9 mouse cellular contexts compared by ENCODE assay signal in the genomic region with DNA sequence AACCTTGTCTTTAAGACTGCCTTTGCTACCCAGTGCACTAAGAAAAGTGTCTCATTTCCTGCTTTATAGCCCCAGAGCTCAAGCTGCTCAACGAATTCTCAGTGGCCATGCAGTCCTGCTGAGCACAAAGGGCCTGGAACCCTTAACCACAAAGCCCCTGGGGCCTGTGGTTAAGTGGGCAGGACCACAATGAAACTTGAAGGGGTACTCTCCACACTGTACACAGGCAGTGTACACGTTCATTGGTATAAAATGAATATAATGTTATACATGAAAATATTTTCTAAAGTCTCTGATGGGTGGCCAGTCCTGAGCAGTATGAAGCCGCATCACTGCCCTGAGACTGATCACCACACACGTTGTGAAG. TPM values are rescaled to one million over a fixed set of nuclear protein-coding genes. Genes with fewer than 3 reads are reported as not detected.
A peak's percentile ranks its signal among the peaks of the same experiment; 100 is the strongest.
DNase-seq lines count a peak whose midpoint lies in the region; ATAC-seq lines count a peak whose summit lies in the region.
"Had no signal": no experiment of that assay in that cellular context is flagged by ENCODE, and none has a peak within 500 bp of the region (broad histone marks: within the 10 kb centered on the region; RNA-seq: fewer than 3 reads in every experiment).

No protein-coding gene starts in this region.

- peaks cover 10% of the 10 kb centered on the region; the same call in 1 of the 2 replicates for H3K4me1 ChIP-seq in liver, embryonic 11.5 days (replicated peaks; ENCODE audit: control insufficient read depth, insufficient read depth, low read length)
- H3K4me1 ChIP-seq in embryonic facial prominence, embryonic 13.5 days = peaks cover 22% of the 10 kb centered on the region
- peaks cover 17% of the 10 kb centered on the region for H3K4me1 ChIP-seq in limb, embryonic 13.5 days

- H3K9me3 ChIP-seq in liver, embryonic 11.5 days (ENCODE audit: control insufficient read depth, low read length) = no peaks in the 10 kb centered on the region
- H3K9me3 ChIP-seq in embryonic facial prominence, embryonic 13.5 days = no peaks in the 10 kb centered on the region
- no peaks in the 10 kb centered on the region for H3K9me3 ChIP-seq in limb, embryonic 13.5 days

- peaks cover 15% of the 10 kb centered on the region; the same call in 1 of the 2 replicates for H3K36me3 ChIP-seq in liver, embryonic 11.5 days (ENCODE audit: control insufficient read depth, insufficient read depth, low read length)
- peaks cover 38% of the 10 kb centered on the region for H3K36me3 ChIP-seq in embryonic facial prominence, embryonic 13.5 days
- peaks cover 41% of the 10 kb centered on the region for H3K36me3 ChIP-seq in limb, embryonic 13.5 days

- peak overlapping the region; percentile 54; the same call in 1 of the 2 replicates for H3K27ac ChIP-seq in liver, embryonic 11.5 days (ENCODE audit: low read depth, low read length)
- 0 out of 2 replicates have a peak overlapping the region, but pooled peaks have one; percentile 40 for H3K27ac ChIP-seq in embryonic facial prominence, embryonic 13.5 days
- H3K27ac ChIP-seq in limb, embryonic 13.5 days = peak overlapping the region; percentile 53; the same call in 1 of the 2 replicates

- H3K4me2 ChIP-seq in liver, embryonic 11.5 days = peak overlapping the region; percentile 76
- peak overlapping the region; percentile 76 for H3K4me2 ChIP-seq in embryonic facial prominence, embryonic 13.5 days
- peak overlapping the region; percentile 81 for H3K4me2 ChIP-seq in limb, embryonic 13.5 days (replicated peaks)

- no peak overlapping the region for H3K4me3 ChIP-seq in liver, embryonic 11.5 days (ENCODE audit: low read depth, low read length)
- H3K4me3 ChIP-seq in embryonic facial prominence, embryonic 13.5 days = peak overlapping the region; percentile 64
- H3K4me3 ChIP-seq in limb, embryonic 13.5 days = peak overlapping the region; percentile 61

- DNase-seq in liver, embryonic 11.5 days (ENCODE audit: low spot score) = no peak
- DNase-seq in liver = no peak
- DNase-seq in spleen, postnatal 4 days (ENCODE audit: low spot score in 2 of 2) = peak; percentile 39 to 69
- DNase-seq in kidney, postnatal 25 days = no peak
- no peak for DNase-seq in cerebellum, adult 8-10 months

- H3K27me3 ChIP-seq in liver, embryonic 11.5 days (replicated peaks; ENCODE audit: control insufficient read depth, insufficient read depth, low read length) = no peaks in the 10 kb centered on the region
- no peaks in the 10 kb centered on the region for H3K27me3 ChIP-seq in embryonic facial prominence, embryonic 13.5 days
- no peaks in the 10 kb centered on the region for H3K27me3 ChIP-seq in limb, embryonic 13.5 days

- peak overlapping the region; percentile 36; the same call in 1 of the 2 replicates for H3K9ac ChIP-seq in liver, embryonic 11.5 days (ENCODE audit: low read depth, low read length)
- peak overlapping the region; percentile 75 for H3K9ac ChIP-seq in embryonic facial prominence, embryonic 13.5 days
- no peak overlapping the region; the same call in none of the 2 replicates for H3K9ac ChIP-seq in limb, embryonic 13.5 days

- ATAC-seq in liver, embryonic 11.5 days (replicated peaks; ENCODE audit: low FRiP score) = no peak
- peak; percentile 39; the same call in 1 of the 2 replicates for ATAC-seq in embryonic facial prominence, embryonic 13.5 days (ENCODE audit: insufficient number of reproducible peaks, insufficient read depth, low FRiP score, low TSS enrichment, low read depth)
- ATAC-seq in limb, embryonic 13.5 days (ENCODE audit: low FRiP score, low read depth) = peak; percentile 64
- ATAC-seq in erythroid progenitor cell, adult 5-6 weeks (replicated peaks; ENCODE audit: low FRiP score, poor library complexity, severe bottlenecking) = no peak

- WGBS in liver, embryonic 11.5 days = 22% methylated on average over 4 of the region's 4 CpGs
- 20% methylated on average over 4 of the region's 4 CpGs for WGBS in embryonic facial prominence, embryonic 13.5 days
- WGBS in limb, embryonic 13.5 days = 24% methylated on average over 4 of the region's 4 CpGs

RNA-seq across cellular contexts. Expression of a gene that starts 0.3 kb away (rescaled TPM):
- polyA plus RNA-seq in liver, embryonic 11.5 days (2014; fragmentation: Nextera tagmentation; extraction: Ambion mirVana) = 20.0 and 23.4 TPM in 2 replicates
- 27.7 and 29.3 TPM in 2 replicates for polyA plus RNA-seq in embryonic facial prominence, embryonic 13.5 days (2015; fragmentation: Nextera tagmentation; extraction: Ambion mirVana)
- polyA plus RNA-seq in limb, embryonic 13.5 days (2015; fragmentation: Nextera tagmentation; extraction: Ambion mirVana) = 33.6 and 37.5 TPM in 2 replicates
- 1.7 and 1.8 TPM in 2 replicates for total RNA-seq in erythroid progenitor cell, adult 5-6 weeks (2015; ENCODE audit: low replicate concordance)
- 0.30 and 2.7 TPM in 2 replicates for total RNA-seq in erythroid progenitor cell, adult 5-6 weeks (2017; ENCODE audit: low replicate concordance)

RNA-seq across cellular contexts. Expression of a gene that starts 25.4 kb away (rescaled TPM):
- 0.61 and 0.93 TPM in 2 replicates for polyA plus RNA-seq in liver, embryonic 11.5 days (2014; fragmentation: Nextera tagmentation; extraction: Ambion mirVana)
- polyA plus RNA-seq in embryonic facial prominence, embryonic 13.5 days (2015; fragmentation: Nextera tagmentation; extraction: Ambion mirVana) = 3.4 and 4.1 TPM in 2 replicates
- polyA plus RNA-seq in limb, embryonic 13.5 days (2015; fragmentation: Nextera tagmentation; extraction: Ambion mirVana) = 2.2 and 2.9 TPM in 2 replicates
- 19.1 and 29.8 TPM in 2 replicates for total RNA-seq in erythroid progenitor cell, adult 5-6 weeks (2015; ENCODE audit: low replicate concordance)
- 8.5 and 11.7 TPM in 2 replicates for total RNA-seq in erythroid progenitor cell, adult 5-6 weeks (2017; ENCODE audit: low replicate concordance)
- total RNA-seq: adrenal gland, postnatal 14 days had no signal

RNA-seq across cellular contexts. Expression of a gene that starts 25.5 kb away (rescaled TPM):
- polyA plus RNA-seq in liver, embryonic 11.5 days (2014; fragmentation: Nextera tagmentation; extraction: Ambion mirVana) = 55.0 and 56.7 TPM in 2 replicates
- 73.7 and 77.6 TPM in 2 replicates for polyA plus RNA-seq in embryonic facial prominence, embryonic 13.5 days (2015; fragmentation: Nextera tagmentation; extraction: Ambion mirVana)
- 67.4 and 85.0 TPM in 2 replicates for polyA plus RNA-seq in limb, embryonic 13.5 days (2015; fragmentation: Nextera tagmentation; extraction: Ambion mirVana)
- total RNA-seq in erythroid progenitor cell, adult 5-6 weeks (2015; ENCODE audit: low replicate concordance) = 18.0 and 33.5 TPM in 2 replicates
- total RNA-seq in erythroid progenitor cell, adult 5-6 weeks (2017; ENCODE audit: low replicate concordance) = 11.9 and 24.3 TPM in 2 replicates

RNA-seq across cellular contexts. Expression of a gene that starts 32.2 kb away (rescaled TPM):
- not detected in 2 replicates for polyA plus RNA-seq in liver, embryonic 11.5 days (2014; fragmentation: Nextera tagmentation; extraction: Ambion mirVana)
- not detected in 2 replicates for polyA plus RNA-seq in embryonic facial prominence, embryonic 13.5 days (2015; fragmentation: Nextera tagmentation; extraction: Ambion mirVana)
- 0.23 TPM in 1 of 2 replicates, not detected in the other for polyA plus RNA-seq in limb, embryonic 13.5 days (2015; fragmentation: Nextera tagmentation; extraction: Ambion mirVana)
- total RNA-seq in erythroid progenitor cell, adult 5-6 weeks (2015; ENCODE audit: low replicate concordance) = 46.9 and 57.8 TPM in 2 replicates
- 2.7 and 10.8 TPM in 2 replicates for total RNA-seq in erythroid progenitor cell, adult 5-6 weeks (2017; ENCODE audit: low replicate concordance)

Comparison
In these comparisons a context has a peak if more than half of its experiments do, and no peak if none do; other contexts are left out.
1. ATAC-seq: peak in embryonic facial prominence, embryonic 13.5 days (single experiment) and limb, embryonic 13.5 days (single experiment); none in liver, embryonic 11.5 days (single experiment) and erythroid progenitor cell, adult 5-6 weeks (single experiment).
2. DNase-seq: peak in spleen, postnatal 4 days (2 of 2); none in liver, embryonic 11.5 days (single experiment), liver (single experiment), kidney, postnatal 25 days (0 of 2) and cerebellum, adult 8-10 months (single experiment).
3. Peak in every context shown above with its lines, with median percentiles within 50 percentile points of each other: H3K27ac ChIP-seq and H3K4me2 ChIP-seq.